Mouse (Mus musculus): Measurements from ENCODE around the gene Bmp10.

- no peak for TF ChIP-seq POLR2A (IDR thresholded peaks at IDR 0.05; ENCODE audit: low read depth, low read length)
- no peak for TF ChIP-seq CTCF (conservative IDR thresholded peaks at IDR 0.05; ENCODE audit: insufficient read depth, insufficient read length, low read depth, low read length)
These were observed at the start of gene Bmp10 for GRCm38 (mm10) chr6:87428487-87429044.
